Mouse (Mus musculus) heart, embryonic 11.5 days (tissue): ENCODE measurements around the gene Olfr794. TPM values are rescaled to one million over a fixed set of nuclear protein-coding genes. Genes with fewer than 3 reads are reported as not detected.

Experiments used
- ATAC-seq: fragments of 200-750 bp; cut with Nextera tagmentation; replicated peaks from 2 replicates; pipeline ENCODE4 v1.8.0; 2017; ENCODE audit warnings: moderate library complexity; ENCODE audit not compliant: insufficient number of reproducible peaks, low FRiP score, low TSS enrichment
- H3K27ac ChIP-seq: fragments of 300-500 bp; sonication (generic); 2 replicates; pipeline ENCODE4 v1.5.1; 2014; ENCODE audit warnings: mild to moderate bottlenecking, low read depth, low read length
- H3K27me3 ChIP-seq: fragments of 300-500 bp; sonication (generic); 2 replicates; pipeline ENCODE4 v1.6.1; 2014; ENCODE audit warnings: mild to moderate bottlenecking, low read length, mixed read lengths; ENCODE audit not compliant: control insufficient read depth, insufficient read depth
- H3K36me3 ChIP-seq: fragments of 300-500 bp; sonication (generic); 2 replicates; pipeline ENCODE4 v1.6.1; 2014; ENCODE audit warnings: mild to moderate bottlenecking, low read length, moderate library complexity, mixed read lengths; ENCODE audit not compliant: control insufficient read depth, insufficient read depth
- H3K4me1 ChIP-seq: fragments of 300-500 bp; sonication (generic); 2 replicates; pipeline ENCODE4 v1.6.1; 2014; ENCODE audit warnings: low read length; ENCODE audit not compliant: control insufficient read depth, insufficient read depth
- H3K4me2 ChIP-seq: fragments of 300-500 bp; sonication (generic); 2 replicates; pipeline ENCODE4 v1.6.1; 2014; ENCODE audit warnings: mild to moderate bottlenecking, moderate library complexity
- H3K4me3 ChIP-seq: fragments of 300-500 bp; sonication (generic); 2 replicates; pipeline ENCODE4 v1.5.1; 2014; ENCODE audit warnings: low read depth, low read length
- H3K9ac ChIP-seq: fragments of 300-500 bp; sonication (generic); 2 replicates; pipeline ENCODE4 v1.6.1; 2014; ENCODE audit warnings: mild to moderate bottlenecking, low read depth, low read length, moderate library complexity
- H3K9me3 ChIP-seq: fragments of 300-500 bp; sonication (generic); replicated peaks from 2 replicates; pipeline ENCODE4 v1.6.1; 2016; ENCODE audit warnings: low read length; ENCODE audit not compliant: control insufficient read depth
- WGBS: fragments of 180-500 bp; shearing (Covaris S2); extraction: QIAGEN DNeasy Blood & Tissue Kit; methylation state at CpG from one replicate; pipeline ENCODE4 v1.1.7; 2014; ENCODE audit not compliant: insufficient replicate concordance; 5-methylcytosine and 5-hydroxymethylcytosine counted together
- microRNA-seq: library from miRNA; unstranded; fragments of <30 nt; microRNA quantifications from one replicate; pipeline ENCODE4, GENCODE M21; 2016; ENCODE audit warnings: borderline number of aligned reads
- polyA plus RNA-seq: library from polyadenylated mRNA; unstranded; fragments of >200 nt; fragmentation: Nextera tagmentation; extraction: Ambion mirVana; gene quantifications from 2 replicates; pipeline ENCODE4 v1.2.1, GENCODE M21; 2014

The Olfr794 gene
- not detected in 2 replicates for polyA plus RNA-seq

GRCm38 (mm10) chr10:129567355-129567754 lies at the start of gene Olfr794:
Gene Olfr794 (plus strand): TSS chr10:129567655.
- Histone ChIP-seq H3K9ac (no peak within 1 kb of the TSS), H3K4me2 (no peak within 1 kb of the TSS), H3K27me3 (no peaks in the 10 kb centered on the region), H3K27ac (no peak within 1 kb of the TSS), H3K36me3 (no peaks in the 10 kb centered on the region), H3K4me1 (no peaks in the 10 kb centered on the region), H3K9me3 (no peaks in the 10 kb centered on the region), H3K4me3 (no peak within 1 kb of the TSS)
- no peak for ATAC-seq
- WGBS: 75% methylated on average over 2 of the region's 2 CpGs

- Histone ChIP-seq H3K27ac (no peak within 1 kb of the TSS), H3K4me3 (no peak within 1 kb of the TSS), H3K4me2 (no peak within 1 kb of the TSS), H3K9ac (no peak within 1 kb of the TSS), H3K4me1 (no peaks in the 10 kb centered on the region), H3K27me3 (no peaks in the 10 kb centered on the region), H3K9me3 (no peaks in the 10 kb centered on the region), H3K36me3 (no peaks in the 10 kb centered on the region)
- ATAC-seq: no peak
- 58% methylated on average over 3 of the region's 3 CpGs for WGBS
Observed at GRCm38 (mm10) chr10:129521492-129521891, 46.0 kb upstream of the Olfr794 start, which contains the start of gene Olfr791. Gene Olfr791 (plus strand): TSS chr10:129521792.

- 75% methylated on average over 1 of the region's 1 CpGs for WGBS
- H3K4me3 ChIP-seq: no peak within 1 kb of the TSS
Observed at GRCm38 (mm10) chr10:129538862-129539261, 28.6 kb upstream of the Olfr794 start, which contains the start of gene Olfr792. Gene Olfr792 (plus strand): TSS chr10:129539162.

GRCm38 (mm10) chr10:129549354-129549753 lies 18.1 kb upstream of the Olfr794 start:
- Histone ChIP-seq H3K4me3 (no peak overlapping the region), H3K4me2 (no peak overlapping the region), H3K9me3 (peaks cover 1% of the 10 kb centered on the region; the same call in 1 of the 2 replicates), H3K9ac (no peak overlapping the region), H3K27me3 (no peaks in the 10 kb centered on the region), H3K27ac (no peak overlapping the region), H3K36me3 (no peaks in the 10 kb centered on the region), H3K4me1 (no peaks in the 10 kb centered on the region)
- ATAC-seq: no peak
- WGBS: 37% methylated on average over 1 of the region's 1 CpGs

More at GRCm38 (mm10) chr10:129538862-129539261, 28.6 kb upstream of the Olfr794 start, which contains the start of gene Olfr792:
- Histone ChIP-seq H3K27me3 (no peaks in the 10 kb centered on the region), H3K4me1 (no peaks in the 10 kb centered on the region), H3K9me3 (0 out of 2 replicates have a peak, but pooled peaks cover 2% of the 10 kb centered on the region), H3K27ac (no peak within 1 kb of the TSS), H3K36me3 (no peaks in the 10 kb centered on the region), H3K4me2 (no peak within 1 kb of the TSS), H3K9ac (no peak within 1 kb of the TSS)
- no peak for ATAC-seq

GRCm38 (mm10) chr10:129577066-129577465 lies 9.6 kb downstream of the Olfr794 start:
- Histone ChIP-seq H3K9me3 (no peaks in the 10 kb centered on the region), H3K36me3 (no peaks in the 10 kb centered on the region), H3K4me2 (no peak overlapping the region), H3K9ac (no peak overlapping the region), H3K27me3 (no peaks in the 10 kb centered on the region), H3K27ac (no peak overlapping the region), H3K4me3 (no peak overlapping the region), H3K4me1 (no peaks in the 10 kb centered on the region)
- no peak for ATAC-seq
- WGBS: 62% methylated on average over 1 of the region's 1 CpGs

GRCm38 (mm10) chr10:129612470-129612869 lies 45.0 kb downstream of the Olfr794 start, which contains the start of gene Olfr796:
Gene Olfr796 (minus strand): TSS chr10:129612570.
- Histone ChIP-seq H3K36me3 (no peaks in the 10 kb centered on the region), H3K9me3 (no peaks in the 10 kb centered on the region), H3K4me1 (no peaks in the 10 kb centered on the region), H3K4me2 (no peak within 1 kb of the TSS), H3K27me3 (no peaks in the 10 kb centered on the region), H3K27ac (no peak within 1 kb of the TSS), H3K4me3 (no peak within 1 kb of the TSS), H3K9ac (no peak within 1 kb of the TSS)
- 88% methylated on average over 1 of the region's 1 CpGs for WGBS
- no peak for ATAC-seq

GRCm38 (mm10) chr10:129621724-129622123 lies 54.3 kb downstream of the Olfr794 start:
- Histone ChIP-seq H3K4me3 (no peak overlapping the region), H3K9ac (no peak overlapping the region), H3K4me1 (no peaks in the 10 kb centered on the region), H3K27ac (no peak overlapping the region), H3K27me3 (no peaks in the 10 kb centered on the region), H3K4me2 (no peak overlapping the region), H3K9me3 (no peaks in the 10 kb centered on the region), H3K36me3 (no peaks in the 10 kb centered on the region)
- 10% methylated on average over 1 of the region's 1 CpGs for WGBS
- no peak for ATAC-seq

Small RNA genes within 50 kb of the gene (microRNA-seq; reads per million reads assigned to microRNA genes)
- gene Gm23252: not detected

Other genes starting within 250 kb of the Olfr794 start
- gene Olfr780, start 249.5 kb upstream of the Olfr794 start, polyA plus RNA-seq: not detected in 2 replicates
- gene Olfr781, start 238.8 kb upstream of the Olfr794 start, polyA plus RNA-seq: not detected in 2 replicates
- not detected in 2 replicates for gene Olfr782, start 218.8 kb upstream of the Olfr794 start, polyA plus RNA-seq
- not detected in 2 replicates for gene Olfr784, start 183.6 kb upstream of the Olfr794 start, polyA plus RNA-seq
- not detected in 2 replicates for gene Olfr785, start 162.2 kb upstream of the Olfr794 start, polyA plus RNA-seq
- not detected in 2 replicates for gene Olfr786, start 140.3 kb upstream of the Olfr794 start, polyA plus RNA-seq
- gene Olfr787, start 105.8 kb upstream of the Olfr794 start, polyA plus RNA-seq: not detected in 2 replicates
- gene Olfr788, start 96.7 kb upstream of the Olfr794 start, polyA plus RNA-seq: not detected in 2 replicates
- gene Olfr789, start 82.9 kb upstream of the Olfr794 start, polyA plus RNA-seq: not detected in 2 replicates
- not detected in 2 replicates for gene Olfr790, start 69.2 kb upstream of the Olfr794 start, polyA plus RNA-seq
- not detected in 2 replicates for gene Olfr791, start 45.9 kb upstream of the Olfr794 start, polyA plus RNA-seq
- not detected in 2 replicates for gene Olfr792, start 28.5 kb upstream of the Olfr794 start, polyA plus RNA-seq
- gene Olfr796, start 44.9 kb downstream of the Olfr794 start, polyA plus RNA-seq: not detected in 2 replicates
- not detected in 2 replicates for gene Olfr798, start 60.3 kb downstream of the Olfr794 start, polyA plus RNA-seq
- gene Olfr799, start 69.8 kb downstream of the Olfr794 start, polyA plus RNA-seq: not detected in 2 replicates
- gene Olfr800, start 90.0 kb downstream of the Olfr794 start, polyA plus RNA-seq: not detected in 2 replicates
- not detected in 2 replicates for gene Olfr801, start 106.2 kb downstream of the Olfr794 start, polyA plus RNA-seq
- 0.03 TPM in 1 of 2 replicates, not detected in the other for gene Olfr802, start 120.5 kb downstream of the Olfr794 start, polyA plus RNA-seq
- gene Olfr803, start 126.6 kb downstream of the Olfr794 start, polyA plus RNA-seq: not detected in 2 replicates
- gene Olfr804, start 135.6 kb downstream of the Olfr794 start, polyA plus RNA-seq: not detected in 2 replicates
- gene Olfr805, start 161.7 kb downstream of the Olfr794 start, polyA plus RNA-seq: not detected in 2 replicates
- not detected in 2 replicates for gene Olfr806, start 174.3 kb downstream of the Olfr794 start, polyA plus RNA-seq
- not detected in 2 replicates for gene Olfr807, start 190.1 kb downstream of the Olfr794 start, polyA plus RNA-seq
- not detected in 2 replicates for gene Olfr808, start 197.8 kb downstream of the Olfr794 start, polyA plus RNA-seq
- not detected in 2 replicates for gene Olfr809, start 207.0 kb downstream of the Olfr794 start, polyA plus RNA-seq
- not detected in 2 replicates for gene Olfr810, start 227.3 kb downstream of the Olfr794 start, polyA plus RNA-seq
- gene Olfr811, start 236.7 kb downstream of the Olfr794 start, polyA plus RNA-seq: not detected in 2 replicates